Mouse (Mus musculus): ENCODE measurements around the gene Ttll5. TPM values are rescaled to one million over a fixed set of nuclear protein-coding genes. Genes with fewer than 3 reads are reported as not detected.

The Ttll5 gene
- total RNA-seq, 2 experiments from 2014 or later, result 3.8 to 12.1 TPM

DNA sequence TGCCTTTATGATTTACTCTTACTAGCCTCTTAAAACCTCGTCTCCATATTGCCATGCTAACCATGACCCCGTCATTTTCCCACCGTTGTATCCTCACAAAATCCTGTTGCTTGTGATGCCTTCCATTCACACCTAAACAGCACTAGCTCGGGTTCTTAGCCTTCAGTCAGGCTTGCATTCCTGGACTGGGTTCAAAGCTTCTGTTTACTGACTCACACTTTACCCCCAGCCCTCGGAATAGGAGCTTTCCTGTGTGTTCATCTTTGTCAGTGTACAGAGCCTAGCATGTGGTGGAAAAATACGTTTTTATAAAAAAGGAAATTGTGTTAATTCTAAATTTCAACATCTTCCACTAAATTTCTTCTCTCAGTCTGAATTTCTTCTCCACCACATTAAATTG is 86.4 kb downstream of the Ttll5 start:
- no peak for ATAC-seq (replicated peaks; ENCODE audit: low FRiP score, poor library complexity, severe bottlenecking)

DNA sequence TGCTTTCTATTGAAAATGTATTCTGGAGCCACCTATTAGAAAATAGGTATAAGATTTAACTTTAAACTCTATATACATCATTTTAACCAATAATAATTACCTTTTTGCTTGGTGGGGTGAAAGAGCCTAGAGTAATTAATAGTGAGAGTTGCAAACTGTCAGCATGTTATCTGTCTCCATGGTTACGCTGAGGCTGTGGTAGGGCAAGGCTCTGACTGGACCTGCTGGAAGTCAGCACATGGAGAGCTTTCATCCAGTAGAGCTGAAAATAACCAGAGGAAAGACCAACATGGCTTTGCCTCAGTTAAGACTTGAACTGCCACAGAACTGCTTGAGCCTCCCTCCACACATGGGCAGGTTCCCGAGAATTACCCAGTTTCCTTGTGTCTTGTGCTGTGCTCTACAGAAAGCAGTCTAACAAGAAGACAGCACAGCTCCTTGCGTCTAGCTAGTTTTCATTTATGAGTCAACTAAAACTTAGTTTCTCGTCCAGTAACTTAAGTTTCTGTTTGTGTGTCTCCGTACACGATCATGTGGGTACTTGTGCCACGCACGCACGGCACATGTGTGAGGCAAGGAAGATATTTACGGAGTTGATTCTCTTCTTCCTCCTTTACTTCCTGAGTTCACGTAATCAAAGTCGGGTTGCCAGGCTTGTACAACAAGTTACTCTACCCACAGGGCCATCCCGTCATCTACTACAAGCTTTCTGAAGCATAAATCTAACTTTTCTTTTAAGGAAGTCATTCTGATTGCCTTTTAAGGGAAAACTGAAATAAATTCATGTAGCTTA is 88.4 kb downstream of the Ttll5 start:
- ATAC-seq (replicated peaks; ENCODE audit: low FRiP score, poor library complexity, severe bottlenecking), result no peak

DNA sequence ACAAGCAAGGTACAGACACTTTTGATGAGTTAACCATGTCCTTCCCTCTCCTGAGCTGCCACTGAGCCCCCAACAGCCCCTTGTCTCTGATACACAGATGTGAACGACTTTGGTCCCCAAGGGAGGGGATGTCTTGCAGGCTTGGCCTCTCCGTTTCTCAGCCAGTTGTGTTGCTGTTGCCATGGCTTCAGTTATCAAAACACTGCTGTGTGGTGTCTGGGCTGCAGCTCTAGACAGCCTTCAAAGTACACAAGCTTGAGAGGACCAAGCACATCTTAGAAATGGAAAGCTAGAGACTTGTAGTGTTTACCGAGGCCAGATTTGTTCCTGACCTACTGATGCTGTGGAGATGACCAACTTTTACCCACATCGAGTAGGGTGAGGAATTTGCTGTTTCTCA is 102.4 kb downstream of the Ttll5 start:
- no peak for ATAC-seq (replicated peaks; ENCODE audit: low FRiP score, poor library complexity, severe bottlenecking)

DNA sequence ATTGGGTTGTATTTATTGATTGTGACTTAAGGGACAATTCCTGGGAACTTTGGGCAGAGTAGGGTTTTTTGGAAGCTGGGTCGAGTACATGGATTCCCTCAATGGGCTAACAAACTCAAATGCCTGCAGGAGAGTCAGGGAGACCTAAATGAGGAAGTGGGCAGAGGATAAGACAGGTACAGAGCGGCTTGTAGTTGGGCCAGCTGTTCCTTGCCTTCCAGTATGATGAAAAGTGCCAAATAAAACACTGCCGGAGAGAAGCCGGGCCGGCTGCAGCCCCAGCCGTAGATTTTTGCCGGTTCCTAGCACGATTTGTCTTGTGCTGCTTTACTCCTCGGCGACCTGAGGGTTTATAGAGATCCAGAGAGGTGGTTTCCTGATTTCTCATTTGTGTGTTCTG is 104.1 kb downstream of the Ttll5 start:
- no peak for ATAC-seq (replicated peaks; ENCODE audit: low FRiP score, poor library complexity, severe bottlenecking)

DNA sequence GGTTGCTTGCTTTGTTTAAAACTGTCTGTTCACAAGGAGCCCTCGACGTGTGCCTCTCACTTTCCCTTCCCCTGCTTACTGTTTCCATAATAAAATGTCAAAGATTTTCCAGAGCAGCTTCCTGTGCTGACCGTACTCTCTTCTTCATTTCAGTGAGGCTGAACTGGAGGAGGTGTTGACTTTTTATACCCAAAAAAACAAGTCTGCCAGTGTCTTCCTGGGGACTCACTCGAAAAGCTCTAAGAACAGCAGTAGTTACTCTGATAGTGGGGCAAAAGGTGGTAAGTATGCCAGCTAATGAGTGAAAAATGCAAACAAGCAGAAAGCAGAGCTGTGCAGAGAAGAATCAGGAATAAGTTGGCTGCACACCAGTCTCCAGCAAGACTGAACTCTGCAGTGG is 105.3 kb downstream of the Ttll5 start:
- ATAC-seq (replicated peaks; ENCODE audit: low FRiP score, poor library complexity, severe bottlenecking), result no peak

DNA sequence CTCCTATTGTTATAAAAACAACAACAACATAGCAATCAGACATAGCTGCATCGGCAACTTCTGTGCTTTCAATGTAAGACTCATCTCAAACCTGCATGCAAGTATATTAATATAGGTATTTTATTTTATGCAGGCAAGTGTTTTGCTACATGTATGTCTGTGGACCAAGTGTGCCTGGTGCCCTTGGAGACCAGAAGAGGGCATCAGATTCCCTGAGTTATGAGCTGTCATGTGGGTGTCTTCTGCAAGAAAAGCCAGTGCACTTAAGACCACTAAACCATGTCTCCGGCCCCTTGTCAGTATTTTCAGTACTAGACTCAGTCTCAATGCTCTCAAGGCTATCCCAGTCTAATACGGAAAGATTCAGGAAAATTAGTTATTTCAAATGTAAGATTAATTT is 106.3 kb downstream of the Ttll5 start:
- no peak for ATAC-seq (replicated peaks; ENCODE audit: low FRiP score, poor library complexity, severe bottlenecking)

DNA sequence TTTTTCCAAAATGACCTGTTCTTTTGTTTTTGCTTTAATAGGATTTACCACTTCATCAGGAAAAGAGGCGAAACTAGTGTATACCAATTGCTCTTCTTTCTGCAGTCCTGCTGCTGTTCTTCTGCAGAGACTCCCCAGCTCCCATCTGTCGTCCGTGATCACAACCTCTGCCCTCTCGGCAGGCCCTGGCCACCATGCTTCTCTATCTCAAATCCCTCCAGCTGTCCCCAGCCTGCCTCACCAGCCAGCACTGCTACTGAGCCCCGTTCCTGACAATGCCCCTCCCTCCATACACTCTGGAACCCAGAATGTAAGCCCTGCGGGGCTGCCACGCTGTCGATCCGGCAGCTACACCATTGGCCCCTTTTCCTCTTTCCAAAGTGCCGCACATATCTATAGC is 108.8 kb downstream of the Ttll5 start:
- no peak for ATAC-seq (replicated peaks; ENCODE audit: low FRiP score, poor library complexity, severe bottlenecking)

DNA sequence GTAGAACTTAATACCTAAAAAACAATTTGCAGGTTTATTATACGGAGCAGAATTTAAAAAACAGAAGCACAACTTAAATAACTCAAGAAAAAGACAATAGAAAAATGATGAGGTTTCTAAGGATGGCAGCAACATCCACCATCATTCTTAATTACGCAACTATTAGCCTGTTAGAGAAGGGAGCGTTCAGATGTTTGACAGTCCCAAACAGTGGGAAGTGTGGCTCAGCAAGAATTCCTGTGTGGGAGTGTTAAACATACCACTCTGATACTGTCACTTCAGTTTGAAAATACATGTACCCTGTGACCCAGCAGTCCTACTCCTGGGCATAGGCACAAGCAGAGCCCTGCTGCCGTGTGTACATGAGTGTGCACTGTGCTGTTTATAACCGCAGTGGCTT is 112.9 kb downstream of the Ttll5 start:
- ATAC-seq (replicated peaks; ENCODE audit: low FRiP score, poor library complexity, severe bottlenecking), result no peak

DNA sequence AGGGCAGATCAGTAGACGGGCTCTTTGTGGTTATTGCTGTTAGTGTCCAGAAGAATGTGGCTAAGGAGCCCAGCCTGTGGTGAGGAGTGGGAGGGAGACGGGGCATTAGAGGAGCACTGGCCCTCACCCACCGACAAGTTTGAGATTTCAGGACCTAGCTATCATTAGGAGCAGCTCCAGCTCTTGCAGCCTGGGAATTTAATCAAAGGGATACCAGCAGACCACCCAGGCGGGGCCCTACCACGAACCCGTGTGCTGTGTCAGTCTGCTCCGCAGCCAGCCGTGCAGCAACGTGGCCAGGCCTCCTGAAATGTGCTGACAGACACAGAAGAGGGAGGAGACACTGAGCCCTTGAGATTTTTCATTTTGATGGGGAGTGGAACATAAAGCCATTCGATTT is 119.0 kb downstream of the Ttll5 start:
- ATAC-seq (replicated peaks; ENCODE audit: low FRiP score, poor library complexity, severe bottlenecking), result no peak

DNA sequence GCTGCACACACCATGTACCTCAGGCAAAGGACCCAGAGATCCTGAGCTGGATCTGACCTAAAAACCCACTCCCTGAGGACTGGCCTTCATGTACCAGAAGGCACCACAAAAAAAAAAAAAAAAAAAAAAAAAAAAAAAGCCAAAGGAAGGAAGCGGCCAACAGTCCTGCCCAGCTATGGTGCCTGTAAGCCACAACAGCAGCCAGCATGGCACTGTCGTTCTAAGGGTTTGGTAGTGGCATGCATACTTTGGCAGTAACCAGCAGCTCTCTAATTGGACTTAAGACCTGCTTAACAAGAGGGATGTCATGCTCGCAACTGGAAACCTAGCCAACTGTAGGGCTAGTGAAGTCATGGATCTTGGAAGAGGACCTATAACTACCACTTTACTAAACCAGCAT is 120.0 kb downstream of the Ttll5 start:
- no peak for ATAC-seq (replicated peaks; ENCODE audit: low FRiP score, poor library complexity, severe bottlenecking)

DNA sequence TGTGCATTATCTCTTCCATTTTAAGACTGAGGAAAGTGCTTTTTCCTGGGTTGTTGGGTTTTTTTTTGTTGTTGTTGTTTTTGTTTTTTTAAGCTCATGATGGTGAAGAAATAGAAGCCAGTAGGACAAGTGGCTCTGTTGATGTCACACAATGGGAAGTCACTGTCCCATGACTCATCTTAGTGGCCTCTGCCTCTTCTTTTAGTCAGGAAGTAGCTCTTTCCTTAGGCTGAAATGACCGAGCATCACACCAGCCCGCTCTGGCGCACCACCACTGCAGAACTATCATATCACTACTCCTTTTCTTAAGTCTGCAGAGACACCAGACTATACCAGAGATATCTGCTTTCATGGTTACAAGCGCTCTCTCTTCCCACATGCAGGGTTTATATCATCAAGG is 122.7 kb downstream of the Ttll5 start:
- no peak for ATAC-seq (replicated peaks; ENCODE audit: low FRiP score, poor library complexity, severe bottlenecking)

DNA sequence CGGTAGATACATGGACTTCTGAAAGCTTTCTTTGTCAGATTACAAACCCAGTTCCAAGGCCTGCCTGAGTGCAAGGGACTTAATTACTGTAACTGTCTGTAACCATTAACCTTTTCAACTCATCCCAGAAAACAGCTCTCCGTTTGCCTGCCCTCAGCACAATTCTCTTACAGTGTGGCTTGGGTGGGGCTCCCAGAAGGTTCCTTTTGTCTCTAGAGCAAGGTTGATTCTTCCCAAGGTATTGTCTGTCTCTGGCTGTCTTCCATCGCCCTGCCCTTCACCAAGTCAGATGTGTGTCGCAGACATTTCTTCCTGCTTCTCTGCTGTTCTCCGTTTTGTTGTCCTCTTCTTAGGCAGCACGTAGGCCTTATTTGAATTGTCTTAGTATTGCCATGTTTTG is 125.2 kb downstream of the Ttll5 start:
- no peak for ATAC-seq (replicated peaks; ENCODE audit: low FRiP score, poor library complexity, severe bottlenecking)

DNA sequence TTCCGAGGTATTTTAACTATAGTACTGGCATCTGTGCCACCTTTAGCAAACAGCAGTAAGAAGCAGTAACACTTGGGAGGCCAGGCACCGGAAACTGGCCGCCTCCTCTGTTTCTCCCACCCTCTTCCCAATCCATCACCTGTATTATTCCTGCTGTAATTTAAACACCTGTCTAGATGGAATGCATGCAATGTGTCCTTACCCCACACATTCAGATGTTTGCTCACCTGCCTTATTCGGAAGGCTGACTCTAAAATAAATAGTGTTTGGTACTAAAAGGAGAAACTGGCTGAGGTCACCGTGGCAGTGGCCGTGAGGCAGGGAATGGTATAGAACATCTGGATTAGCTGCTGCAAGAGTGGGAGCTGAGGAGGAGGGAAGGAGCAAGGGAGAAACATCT is 125.9 kb downstream of the Ttll5 start:
- no peak for ATAC-seq (replicated peaks; ENCODE audit: low FRiP score, poor library complexity, severe bottlenecking)

DNA sequence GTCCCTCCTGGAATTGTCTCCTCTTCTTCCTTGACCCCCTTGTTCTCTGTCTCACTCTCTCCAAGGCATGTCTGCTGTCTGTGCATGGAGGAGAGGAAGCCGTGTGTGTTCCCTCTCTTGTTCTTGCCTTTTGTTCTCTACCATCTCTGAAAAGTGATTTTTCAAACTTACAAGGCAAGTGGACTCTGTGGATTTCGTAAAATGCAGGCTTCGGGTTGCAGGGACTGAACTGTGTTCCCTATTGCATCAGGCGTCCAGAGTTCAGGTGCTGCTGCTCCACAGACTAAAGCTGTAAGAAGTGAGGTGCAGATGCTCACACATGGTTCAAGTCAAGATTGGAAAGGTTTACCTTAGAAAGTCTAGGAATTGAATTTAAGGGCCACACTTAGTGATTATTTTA is 126.6 kb downstream of the Ttll5 start:
- no peak for ATAC-seq (replicated peaks; ENCODE audit: low FRiP score, poor library complexity, severe bottlenecking)

DNA sequence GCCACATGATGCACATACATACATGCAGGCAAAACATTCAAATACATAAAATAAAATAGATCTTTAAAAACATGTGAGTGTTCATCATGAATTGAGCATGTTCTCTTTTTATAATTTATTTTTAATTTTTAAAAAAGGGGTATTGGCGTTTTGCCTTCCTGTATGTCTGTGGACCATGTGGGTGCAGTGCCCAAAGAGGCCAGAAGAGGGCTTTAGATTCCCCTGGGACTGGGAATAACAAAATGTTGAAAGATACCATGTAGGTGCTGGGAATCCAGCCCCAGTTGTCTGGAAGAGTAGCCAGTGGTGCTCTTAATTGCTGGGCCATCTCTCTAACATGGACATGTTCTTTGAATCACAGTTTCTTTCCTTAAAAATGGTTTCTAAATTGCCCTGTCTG is 127.4 kb downstream of the Ttll5 start:
- no peak for ATAC-seq (replicated peaks; ENCODE audit: low FRiP score, poor library complexity, severe bottlenecking)

DNA sequence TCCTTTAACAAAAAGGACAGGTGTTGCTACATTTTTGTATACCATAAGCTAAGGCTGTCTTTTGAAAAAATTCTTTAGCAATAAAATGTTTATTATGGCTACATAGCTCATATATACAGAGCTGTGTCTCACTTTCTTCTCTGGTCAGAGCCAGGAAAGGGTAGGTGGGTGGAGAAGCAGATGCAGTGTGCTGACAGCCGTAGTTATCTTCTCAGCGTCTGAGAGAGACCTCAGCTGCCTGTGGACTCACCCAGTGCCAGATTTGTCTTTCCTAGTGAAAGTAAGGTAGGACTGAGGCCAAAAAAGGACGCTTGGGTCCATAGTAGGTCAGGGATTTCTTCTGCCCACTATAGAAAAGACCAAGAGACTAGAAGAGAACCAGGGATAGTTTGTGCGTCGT is 127.9 kb downstream of the Ttll5 start:
- no peak for ATAC-seq (replicated peaks; ENCODE audit: low FRiP score, poor library complexity, severe bottlenecking)

DNA sequence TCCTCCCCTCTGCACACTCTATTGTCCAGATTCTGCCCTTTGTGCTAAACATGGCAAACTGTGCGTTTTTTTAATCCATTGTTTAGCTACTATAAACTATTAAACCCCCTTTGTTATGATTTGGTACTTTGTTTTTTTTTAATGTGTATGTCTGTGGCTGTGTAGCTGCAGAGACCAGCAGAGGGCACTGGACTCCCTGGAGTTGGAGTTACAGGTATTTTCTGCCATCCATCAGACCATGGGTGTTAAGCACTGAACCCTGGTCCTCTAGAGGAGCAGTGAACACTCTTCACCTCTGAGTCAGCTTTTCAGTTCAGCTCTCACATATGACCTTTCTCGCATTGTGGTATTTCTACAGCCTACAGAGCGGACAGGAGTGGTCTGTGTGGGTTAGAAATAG is 129.7 kb downstream of the Ttll5 start:
- ATAC-seq (replicated peaks; ENCODE audit: low FRiP score, poor library complexity, severe bottlenecking), result no peak

DNA sequence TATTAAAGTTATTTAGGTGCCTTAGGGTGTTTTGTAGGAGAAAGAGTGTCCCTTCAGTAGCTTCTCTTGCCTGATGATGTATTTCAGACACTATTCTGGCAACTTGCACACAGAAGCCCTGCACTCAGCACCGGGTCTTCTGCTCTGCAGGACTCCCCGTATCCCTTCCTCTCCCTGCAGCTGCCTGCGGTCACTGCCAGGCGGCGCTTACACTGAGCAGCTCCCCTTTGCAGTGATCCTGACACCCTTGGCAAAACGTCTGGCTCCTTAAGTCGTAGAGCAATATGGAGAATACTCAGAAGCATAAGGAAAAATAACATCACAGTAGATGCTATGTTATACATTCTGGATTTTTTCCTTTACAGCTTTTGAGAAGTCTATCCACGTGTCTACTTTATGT is 130.6 kb downstream of the Ttll5 start:
- ATAC-seq (replicated peaks; ENCODE audit: low FRiP score, poor library complexity, severe bottlenecking), result no peak

DNA sequence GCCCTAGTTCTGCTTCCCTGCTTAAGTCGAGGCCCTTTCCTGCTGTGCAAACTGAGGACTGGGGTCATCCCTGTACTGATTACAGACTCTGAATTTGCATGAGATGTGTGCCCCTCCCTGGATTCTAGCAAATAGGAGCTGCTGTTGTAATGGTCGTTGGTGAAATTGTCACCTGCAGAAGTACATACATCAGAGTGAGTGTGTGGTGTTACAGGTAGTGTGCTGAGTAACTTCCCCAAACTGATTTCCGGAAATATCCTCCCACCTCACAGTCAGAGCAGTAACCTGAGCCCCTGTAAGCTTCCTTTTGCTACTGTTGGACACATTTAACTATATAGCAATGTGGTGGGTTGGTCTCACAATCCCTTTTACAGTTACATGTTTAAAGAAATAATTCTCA is 131.2 kb downstream of the Ttll5 start:
- no peak for ATAC-seq (replicated peaks; ENCODE audit: low FRiP score, poor library complexity, severe bottlenecking)

DNA sequence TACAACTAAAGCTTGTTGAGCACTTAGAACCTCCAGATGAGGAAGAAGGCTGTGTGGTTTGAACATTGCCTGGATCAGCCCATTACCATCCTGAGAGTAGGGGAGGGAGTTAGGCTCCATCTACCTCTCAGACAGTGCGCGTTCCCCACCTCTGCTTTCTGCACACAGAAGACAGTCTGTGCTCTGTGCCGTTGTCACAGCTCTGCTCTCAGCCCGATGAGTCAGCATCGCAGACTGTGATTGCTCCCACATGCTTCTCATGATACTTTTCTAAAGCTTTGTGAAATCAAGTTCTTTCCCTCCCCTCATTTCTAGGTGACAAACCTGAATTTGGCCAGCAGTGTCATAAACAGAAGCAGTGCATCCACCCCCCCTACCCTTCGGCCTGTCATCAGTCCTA is 131.8 kb downstream of the Ttll5 start:
- ATAC-seq (replicated peaks; ENCODE audit: low FRiP score, poor library complexity, severe bottlenecking), result no peak

DNA sequence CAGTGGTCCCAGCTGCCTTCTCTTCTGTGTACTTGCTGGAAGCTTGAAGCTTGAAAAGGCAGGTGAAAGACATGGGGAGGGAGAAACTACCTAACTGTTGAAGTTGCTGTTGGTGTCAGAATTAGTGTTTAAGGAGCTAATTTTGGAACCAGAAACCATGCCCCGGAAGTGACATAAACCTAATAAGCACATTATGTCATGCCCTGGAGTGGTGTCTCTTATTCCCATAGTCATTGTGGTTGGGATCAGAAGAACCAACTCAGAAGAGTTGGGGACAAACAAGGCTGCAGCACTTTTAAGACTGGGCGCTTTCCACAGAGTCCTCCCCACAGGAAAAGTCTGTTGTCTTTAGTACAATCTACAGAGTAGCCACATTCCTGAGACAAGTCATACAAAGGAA is 134.0 kb downstream of the Ttll5 start:
- ATAC-seq (replicated peaks; ENCODE audit: low FRiP score, poor library complexity, severe bottlenecking), result no peak

DNA sequence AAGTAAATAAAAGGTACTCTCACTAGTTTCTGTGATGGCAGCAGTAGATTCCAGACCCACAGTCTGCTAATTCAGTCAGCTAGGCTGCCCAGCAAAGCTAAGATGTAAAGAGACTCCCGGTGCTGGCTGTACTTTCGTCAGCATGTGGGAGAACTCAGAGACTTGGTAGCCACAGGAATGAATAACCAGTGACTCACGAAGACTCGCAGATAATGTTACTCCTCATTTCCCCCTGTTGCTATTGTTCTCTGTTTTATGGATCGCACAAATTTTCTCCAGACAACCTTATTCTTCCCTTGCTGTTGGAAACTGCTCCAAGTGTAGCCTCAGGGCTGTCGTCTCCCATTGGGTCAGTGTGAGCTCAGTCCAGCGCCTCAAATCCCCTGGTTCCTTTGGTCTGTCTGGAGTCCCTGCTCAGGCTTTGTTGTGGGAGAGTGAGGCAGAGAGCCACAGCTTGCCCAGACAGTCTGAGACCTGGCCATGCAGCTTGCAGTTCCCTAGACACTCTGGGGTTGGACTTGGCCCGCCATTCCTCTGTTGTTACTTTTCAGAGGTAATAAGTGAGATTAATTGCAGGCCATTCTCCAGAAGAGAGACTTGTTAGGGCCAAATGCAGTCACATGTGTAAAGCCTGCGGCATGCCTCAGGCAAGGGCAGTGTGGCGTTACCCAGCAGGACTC is 135.5 kb downstream of the Ttll5 start:
- ATAC-seq (replicated peaks; ENCODE audit: low FRiP score, poor library complexity, severe bottlenecking), result no peak

All from erythroblast, adult 5-6 weeks (primary cell).